Mouse (Mus musculus): ENCODE results near the gene Oprm1. TPM values are rescaled to one million over a fixed set of nuclear protein-coding genes. Genes with fewer than 3 reads are reported as not detected.
"Not testable (repeated sequence)": the region's sequence is repeated elsewhere in the genome, so short reads cannot be mapped to it uniquely, and the experiment has no call there.

The Oprm1 gene
- total RNA-seq (2021): 1 to 10 TPM; 4.9 to 5.8 TPM
- long read RNA-seq: 0 reads

GRCm38 (mm10) chr10:6758206-6758605 is at the start of gene Oprm1:
Oprm1 (plus strand) TSS chr10:6758506.
- no peak for DNase-seq (ENCODE audit: low spot score in 2 of 2)

- no peak for DNase-seq (ENCODE audit: low spot score in 2 of 2)
These were observed 40.9 kb upstream of the Oprm1 start for GRCm38 (mm10) chr10:6717181-6717948.

GRCm38 (mm10) chr10:6723765-6724164 is 34.5 kb upstream of the Oprm1 start:
- DNase-seq (ENCODE audit: low spot score in 2 of 2): no peak

- DNase-seq (ENCODE audit: low spot score in 2 of 2): no peak
These were observed 29.8 kb upstream of the Oprm1 start for GRCm38 (mm10) chr10:6728469-6728868.

- no peak for DNase-seq (ENCODE audit: low spot score in 2 of 2)
These were observed 4.9 kb upstream of the Oprm1 start for GRCm38 (mm10) chr10:6753375-6753774.

GRCm38 (mm10) chr10:6761287-6761811 is 3.0 kb downstream of the Oprm1 start, which contains the start of gene Gm10945:
Gm10945 (minus strand) TSS chr10:6761761.
- DNase-seq (ENCODE audit: low spot score in 2 of 2): no peak

GRCm38 (mm10) chr10:6788517-6789237 is 30.4 kb downstream of the Oprm1 start:
- peak in 1 of 2 experiments; percentile 5 for DNase-seq (ENCODE audit: low spot score in 2 of 2)

- DNase-seq (ENCODE audit: low spot score in 2 of 2): no peak
These were observed 31.9 kb downstream of the Oprm1 start for GRCm38 (mm10) chr10:6790226-6790625.

- no peak for DNase-seq (ENCODE audit: low spot score in 2 of 2)
These were observed 62.3 kb downstream of the Oprm1 start for GRCm38 (mm10) chr10:6820626-6821025.

- no peak for DNase-seq (ENCODE audit: low spot score in 2 of 2)
These were observed 83.9 kb downstream of the Oprm1 start for GRCm38 (mm10) chr10:6842225-6842624.

GRCm38 (mm10) chr10:6846283-6846682 is 88.0 kb downstream of the Oprm1 start:
- DNase-seq (ENCODE audit: low spot score in 2 of 2): no peak

- peak in 1 of 2 experiments; percentile 38 for DNase-seq (ENCODE audit: low spot score in 2 of 2)
These were observed 90.0 kb downstream of the Oprm1 start for GRCm38 (mm10) chr10:6848162-6848754.

- no peak for DNase-seq (ENCODE audit: low spot score in 2 of 2)
These were observed 90.5 kb downstream of the Oprm1 start for GRCm38 (mm10) chr10:6848834-6849233.

- DNase-seq (ENCODE audit: low spot score in 2 of 2): no peak
These were observed 97.5 kb downstream of the Oprm1 start for GRCm38 (mm10) chr10:6855812-6856211.

- peak in 1 of 2 experiments; percentile 48 for DNase-seq (ENCODE audit: low spot score in 2 of 2)
These were observed 113.2 kb downstream of the Oprm1 start for GRCm38 (mm10) chr10:6871418-6872072.

GRCm38 (mm10) chr10:6873917-6874316 is 115.6 kb downstream of the Oprm1 start:
- DNase-seq (ENCODE audit: low spot score in 2 of 2): no peak

- no peak for DNase-seq (ENCODE audit: low spot score in 2 of 2)
These were observed 120.1 kb downstream of the Oprm1 start for GRCm38 (mm10) chr10:6878276-6878881.

- DNase-seq (ENCODE audit: low spot score in 2 of 2): not testable (repeated sequence)
These were observed 123.7 kb downstream of the Oprm1 start for GRCm38 (mm10) chr10:6882041-6882440.

- peak in 1 of 2 experiments; percentile 50 for DNase-seq (ENCODE audit: low spot score in 2 of 2)
These were observed 127.2 kb downstream of the Oprm1 start for GRCm38 (mm10) chr10:6885460-6885859.

- no peak for DNase-seq (ENCODE audit: low spot score in 2 of 2)
These were observed 131.4 kb downstream of the Oprm1 start for GRCm38 (mm10) chr10:6889640-6890245.
